Mouse (Mus musculus) adrenal gland (tissue): Measurements from ENCODE around the gene Bud23.
"Not testable (repeated sequence)": the region's sequence is repeated elsewhere in the genome, so short reads cannot be mapped to it uniquely, and the experiment has no call there.

ENCODE experiments used
- intact Hi-C: fragments of 180-260 bp; cut with DNase I; formaldehyde crosslinking; loops from one replicate; pipeline ENCODE4 v1.15.1; 2025
- long read RNA-seq, 2 experiments: library from polyadenylated mRNA; unstranded; transcript quantifications; one replicate each; pipeline ENCODE4 v2.0.0; 2020; ENCODE audit warnings: borderline replicate concordance in 1 of 2; ENCODE audit not compliant: insufficient replicate concordance in 1 of 2

Bud23 gene
- long read RNA-seq, experiment 1, partial matches to known transcripts: 48 of 50 reads
- long read RNA-seq, experiment 1, other reads (novel, unspliced or antisense): 2 of 50 reads
- long read RNA-seq, experiment 2, partial matches to known transcripts: 88 of 92 reads
- long read RNA-seq, experiment 2, other reads (novel, unspliced or antisense): 4 of 92 reads

- intact Hi-C loops: not testable (repeated sequence)
Observed at GRCm38 (mm10) chr5:135064909-135065446, at the start of gene Bud23. Bud23 (minus strand) TSS chr5:135064959.

DNA sequence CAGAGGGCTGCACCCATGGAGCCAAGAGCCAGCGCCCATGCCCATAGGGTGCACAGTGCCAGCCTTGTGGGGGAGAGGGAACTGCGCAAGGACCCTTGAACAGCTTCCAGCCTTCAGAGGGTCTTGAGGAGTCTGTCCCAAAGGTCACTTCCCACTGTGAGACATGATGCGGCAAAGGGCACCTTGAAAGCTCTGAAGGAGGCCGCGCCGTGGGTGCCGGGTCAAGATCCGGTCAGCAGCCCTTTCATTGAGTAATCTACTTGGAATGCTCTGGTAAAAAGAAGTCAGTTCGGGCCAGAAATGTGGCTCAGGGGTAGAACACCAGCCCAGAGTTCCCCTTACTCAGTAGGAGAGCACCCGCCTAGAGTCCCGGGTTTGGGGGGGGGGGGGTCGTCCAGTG lies 49.0 kb upstream of the Bud23 start:
- intact Hi-C loops: no loop called here

DNA sequence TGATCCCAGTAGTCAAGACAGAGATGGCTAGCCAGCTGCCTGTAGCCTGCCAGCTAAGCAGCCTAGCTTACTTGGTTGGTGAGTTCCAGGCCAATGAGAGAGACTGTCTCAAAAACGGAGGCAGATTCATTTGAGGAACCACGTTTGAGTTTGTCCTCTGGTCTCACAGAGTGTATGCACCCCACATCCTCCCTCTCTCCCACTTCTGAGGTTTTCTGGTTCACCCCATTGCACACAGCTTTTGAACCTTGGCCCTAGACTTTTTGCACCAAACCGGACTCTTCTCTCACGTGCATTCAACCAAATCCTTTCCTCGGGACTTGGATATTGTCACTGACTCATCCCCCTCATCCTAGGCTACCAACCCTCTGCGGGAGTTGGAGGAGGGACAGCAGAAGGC lies 45.2 kb upstream of the Bud23 start:
- intact Hi-C loops: loop anchor here (10.0 kb wide), 1 partner anchor 95 kb away; no protein-coding TSS in a partner anchor

GRCm38 (mm10) chr5:135109426-135109825 lies 44.7 kb upstream of the Bud23 start:
- intact Hi-C loops: loop anchor here (10.0 kb wide), 1 partner anchor 95 kb away; no protein-coding TSS in a partner anchor

DNA sequence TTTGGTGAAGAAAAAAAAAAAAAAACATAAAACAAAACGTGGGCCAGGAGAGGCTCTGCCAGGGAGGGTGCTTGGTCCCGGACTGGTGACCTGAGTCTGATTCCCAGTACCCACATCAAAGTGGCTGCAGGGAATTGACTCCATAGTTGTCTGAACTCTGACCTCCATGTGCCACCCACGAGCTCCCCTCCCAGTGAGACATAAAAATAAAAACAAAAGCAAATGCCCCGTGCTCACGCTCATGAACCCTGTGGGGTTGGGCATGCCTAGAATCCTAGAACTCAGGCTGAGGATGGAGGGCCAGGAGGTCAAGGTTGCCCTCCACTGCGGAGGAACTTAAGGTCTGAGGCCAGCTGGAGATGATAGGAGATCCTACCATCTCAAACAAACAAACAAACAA lies 44.3 kb upstream of the Bud23 start:
- intact Hi-C loops: loop anchor here (10.0 kb wide), 1 partner anchor 94 kb away; no protein-coding TSS in a partner anchor

DNA sequence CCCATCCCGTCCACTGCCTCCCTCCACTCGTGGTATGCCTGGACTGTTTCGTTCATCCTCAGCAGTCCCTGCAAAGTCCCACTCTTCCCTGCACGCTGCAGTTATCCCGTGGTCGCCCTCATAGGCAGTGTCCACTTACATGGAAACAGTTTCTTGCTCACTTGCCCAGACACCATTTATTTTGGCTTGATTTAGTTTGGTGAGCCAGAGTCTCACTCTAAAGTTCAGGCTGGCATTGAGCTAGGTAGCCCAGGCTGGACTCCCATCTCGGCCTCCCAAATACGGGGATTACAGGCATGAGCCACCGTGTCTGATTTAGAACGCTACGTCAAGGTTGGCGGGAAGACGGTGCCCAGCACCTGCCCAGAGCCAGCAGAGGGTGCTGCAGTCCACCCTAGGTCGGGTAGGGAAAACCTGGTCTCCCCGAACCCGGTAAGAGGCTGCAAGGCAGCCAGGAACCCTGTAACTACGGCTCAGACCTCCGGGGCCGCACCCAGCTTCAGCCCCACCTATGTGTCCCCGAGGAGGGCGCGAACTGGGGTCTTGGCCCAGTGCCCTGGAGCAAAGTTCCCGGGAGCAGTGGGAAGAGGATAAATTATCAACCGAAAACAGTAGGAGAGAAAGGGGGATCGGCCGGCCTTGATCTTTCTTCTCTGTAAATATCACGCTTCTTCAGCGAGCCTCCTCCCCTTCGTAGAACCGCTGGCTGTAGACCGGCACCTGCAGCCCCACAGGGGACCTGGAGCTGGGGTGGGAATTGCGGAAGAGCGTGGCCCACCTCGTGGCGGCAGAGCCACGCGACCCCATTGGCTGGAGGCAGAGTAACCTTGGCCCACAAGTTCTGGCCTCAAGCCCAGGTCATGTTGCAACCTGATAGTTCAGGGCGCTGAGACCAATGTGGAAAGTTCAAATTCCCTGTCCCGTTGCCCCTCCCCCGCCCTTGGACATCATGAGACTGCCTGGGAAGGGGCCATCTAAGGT lies 43.1 kb upstream of the Bud23 start:
- intact Hi-C loops: loop anchor here (10.0 kb wide), 1 partner anchor 93 kb away; no protein-coding TSS in a partner anchor

GRCm38 (mm10) chr5:135106758-135107256 lies 42.0 kb upstream of the Bud23 start:
- intact Hi-C loops: loop anchor here (10.0 kb wide), 1 partner anchor 92 kb away; no protein-coding TSS in a partner anchor

DNA sequence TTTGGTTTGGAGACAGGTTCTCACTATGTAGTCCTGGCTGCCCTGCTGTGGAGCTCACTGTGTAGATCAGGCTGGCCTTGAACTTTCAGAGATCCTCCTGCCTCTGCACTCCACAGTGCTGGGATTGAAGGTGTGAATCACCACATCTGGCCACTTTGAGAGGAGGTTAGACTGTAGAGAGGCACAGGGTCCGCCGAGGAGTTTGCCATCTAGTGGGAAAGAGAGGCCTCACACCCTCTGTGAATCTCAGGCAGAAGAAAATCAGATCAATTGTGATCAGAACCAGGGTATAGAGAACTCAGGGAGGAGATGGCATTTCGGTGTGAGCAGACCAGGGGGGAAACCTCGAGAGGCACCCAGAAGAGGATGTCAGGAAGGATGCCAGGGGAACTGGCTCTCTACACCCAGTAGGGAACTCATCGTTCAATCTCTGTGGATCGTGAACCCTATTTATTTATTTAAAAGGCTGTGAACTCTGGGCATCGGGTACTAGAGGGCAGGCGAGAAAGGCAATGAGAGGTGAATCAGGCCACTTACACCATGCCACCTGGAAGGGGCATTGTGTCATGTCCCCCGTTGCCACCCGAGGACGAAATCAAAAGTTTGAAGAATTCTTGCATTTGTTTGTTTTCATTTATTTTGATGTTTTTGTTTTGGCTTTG lies 39.4 kb upstream of the Bud23 start:
- intact Hi-C loops: loop anchor here (10.0 kb wide), 1 partner anchor 89 kb away; no protein-coding TSS in a partner anchor

DNA sequence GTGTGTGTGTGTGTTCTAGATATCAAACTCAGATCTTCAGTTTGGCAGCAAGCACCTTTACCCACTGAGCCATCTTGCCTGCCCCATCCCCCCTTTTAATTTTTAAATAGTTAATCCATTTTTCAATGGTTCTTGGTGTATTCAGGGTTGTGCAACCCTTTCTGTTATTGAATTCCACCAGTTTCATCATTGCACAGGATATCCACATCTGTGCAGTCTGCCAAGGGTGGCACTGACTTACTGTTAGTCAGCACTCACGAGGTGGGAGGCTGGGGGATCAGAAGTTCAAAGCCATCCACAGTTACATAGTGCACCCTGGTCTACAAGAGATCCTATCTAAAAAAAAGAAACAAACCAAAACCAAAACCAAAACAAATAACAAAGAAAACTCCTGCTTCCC lies 36.2 kb upstream of the Bud23 start:
- intact Hi-C loops: loop anchor here (10.0 kb wide), 1 partner anchor 86 kb away; no protein-coding TSS in a partner anchor

DNA sequence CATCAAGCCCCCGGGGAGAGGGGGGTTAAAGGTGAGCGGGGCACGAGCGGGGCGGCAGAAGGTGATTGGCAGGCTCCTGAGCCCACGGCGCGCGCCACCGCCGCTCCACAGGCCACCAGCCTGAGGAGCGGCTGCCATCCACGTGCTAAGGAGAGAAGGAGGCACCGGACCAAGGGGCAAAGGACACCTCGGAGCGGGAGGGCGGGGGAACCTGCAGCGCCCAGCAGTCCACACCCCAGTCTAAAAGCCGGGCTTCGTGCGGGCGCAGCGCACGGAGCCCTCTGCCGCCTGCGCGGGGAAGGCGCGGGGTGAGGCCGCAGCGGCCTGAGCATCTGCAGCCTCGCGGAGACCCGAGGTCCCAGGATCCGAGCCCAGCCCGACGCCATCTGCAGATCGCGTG lies 24.9 kb upstream of the Bud23 start, which contains the start of gene Mlxipl:
Gene Mlxipl, plus strand, starts transcription at position 238 of the 400 bp plus-strand sequence.
- intact Hi-C loops: no loop called here

- intact Hi-C loops: no loop called here
Observed at GRCm38 (mm10) chr5:135086871-135087270, 22.1 kb upstream of the Bud23 start.

DNA sequence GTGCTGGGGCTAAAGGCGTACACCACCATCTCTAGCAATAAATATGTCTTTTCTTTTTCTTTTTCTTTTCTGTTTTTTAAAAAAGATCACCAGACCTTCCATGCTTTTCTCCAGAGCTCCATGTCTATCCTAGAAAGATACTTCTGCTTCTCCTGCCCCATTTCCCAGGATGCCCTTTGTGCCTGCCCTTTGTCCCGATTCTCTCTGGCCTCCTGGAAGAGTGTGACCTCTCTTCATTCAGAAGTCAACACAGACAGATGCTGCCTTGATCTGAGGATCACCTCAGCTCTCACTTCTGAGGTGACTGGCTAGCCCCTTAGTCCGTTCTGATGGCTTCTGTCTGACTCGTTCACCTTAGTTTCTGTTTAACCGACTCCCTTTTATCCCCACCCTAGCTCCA lies 15.8 kb upstream of the Bud23 start:
- intact Hi-C loops: no loop called here

GRCm38 (mm10) chr5:135079578-135079977 lies 14.8 kb upstream of the Bud23 start:
- intact Hi-C loops: no loop called here

- intact Hi-C loops: no loop called here
Observed at GRCm38 (mm10) chr5:135078482-135078810, 13.7 kb upstream of the Bud23 start.

- intact Hi-C loops: no loop called here
Observed at GRCm38 (mm10) chr5:135077564-135078481, 13.1 kb upstream of the Bud23 start, which contains the start of gene Vps37d. Vps37d (minus strand) TSS chr5:135078266.

- intact Hi-C loops: no loop called here
Observed at GRCm38 (mm10) chr5:135076931-135077505, 12.3 kb upstream of the Bud23 start.

GRCm38 (mm10) chr5:135076368-135076767 lies 11.6 kb upstream of the Bud23 start:
- intact Hi-C loops: no loop called here

DNA sequence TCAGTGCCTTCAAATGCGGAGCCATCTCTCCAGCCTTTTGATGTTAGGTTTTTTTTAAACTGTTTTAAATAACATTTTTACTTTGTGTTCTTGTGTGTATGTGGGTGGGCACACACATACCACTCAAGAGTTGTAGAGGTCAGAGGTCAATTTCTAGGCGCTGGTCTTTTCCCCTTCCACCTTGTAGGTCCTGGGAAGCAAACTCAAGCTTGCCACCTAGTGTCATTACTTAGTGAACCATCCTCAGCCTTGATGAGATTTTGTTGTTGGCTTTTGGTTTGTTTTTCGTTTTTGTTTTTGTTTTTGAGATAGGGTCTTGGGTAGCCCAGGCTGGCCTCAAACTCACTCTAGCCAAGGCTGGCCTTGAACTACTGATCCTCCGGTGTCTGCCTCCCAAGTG lies 10.9 kb upstream of the Bud23 start:
- intact Hi-C loops: loop anchor here (2.0 kb wide), 1 partner anchor 61 kb away; no protein-coding TSS in a partner anchor
